Mouse (Mus musculus) lung, embryonic 14.5 days (tissue): Measurements from ENCODE around the gene Tacc2. TPM values are rescaled to one million over a fixed set of nuclear protein-coding genes. Genes with fewer than 3 reads are reported as not detected.
A peak's percentile ranks its signal among the peaks of the same experiment; 100 is the strongest.

Source experiments
- ATAC-seq: fragments of 200-750 bp; cut with Nextera tagmentation; 2 replicates; pipeline ENCODE4 v1.8.0; 2017; ENCODE audit warnings: mild to moderate bottlenecking, moderate TSS enrichment, moderate library complexity; ENCODE audit not compliant: insufficient read depth
- DNase-seq: peaks from one replicate; pipeline ENCODE4 v3.0.0-alpha.2; 2015
- H3K27ac ChIP-seq: fragments of 300-500 bp; sonication (generic); 2 replicates; pipeline ENCODE4 v1.5.1; 2014; ENCODE audit warnings: low read depth, mild to moderate bottlenecking, moderate library complexity
- H3K27me3 ChIP-seq: fragments of 300-500 bp; sonication (generic); 2 replicates; pipeline ENCODE4 v1.6.1; 2014; ENCODE audit warnings: low read length, control low read depth; ENCODE audit not compliant: insufficient read depth
- H3K36me3 ChIP-seq: fragments of 300-500 bp; sonication (generic); 2 replicates; pipeline ENCODE4 v1.6.1; 2014; ENCODE audit warnings: control low read depth; ENCODE audit not compliant: insufficient read depth
- H3K4me1 ChIP-seq: fragments of 300-500 bp; sonication (generic); 2 replicates; pipeline ENCODE4 v1.6.1; 2014; ENCODE audit warnings: antibody characterized with exemption, control low read depth; ENCODE audit not compliant: insufficient read depth
- H3K4me2 ChIP-seq: fragments of 300-500 bp; sonication (generic); 2 replicates; pipeline ENCODE4 v1.6.1; 2014; ENCODE audit warnings: mild to moderate bottlenecking
- H3K4me3 ChIP-seq: fragments of 300-500 bp; sonication (generic); 2 replicates; pipeline ENCODE4 v1.5.1; 2014; ENCODE audit warnings: low read depth, low read length
- H3K9ac ChIP-seq: fragments of 300-500 bp; sonication (generic); 2 replicates; pipeline ENCODE4 v1.6.1; 2014
- H3K9me3 ChIP-seq: fragments of 300-500 bp; sonication (generic); 2 replicates; pipeline ENCODE4 v1.6.1; 2016; ENCODE audit warnings: low read depth, low read length, control low read depth
- CTCF ChIP-seq: IDR thresholded peaks from 2 replicates; pipeline ENCODE4 v1.5.1; 2016; ENCODE audit warnings: antibody characterized with exemption, low read depth
- WGBS: fragments of 180-500 bp; shearing (Covaris S2); extraction: QIAGEN DNeasy Blood & Tissue Kit; methylation state at CpG from one replicate; pipeline ENCODE4 v1.1.7; 2014; 5-methylcytosine and 5-hydroxymethylcytosine counted together
- polyA plus RNA-seq: library from polyadenylated mRNA; unstranded; fragments of >200 nt; fragmentation: Nextera tagmentation; extraction: Ambion mirVana; gene quantifications from 2 replicates; pipeline ENCODE4 v1.2.1, GENCODE M21; 2014

Gene Tacc2
- polyA plus RNA-seq, 1 experiment from 2014 or later = 32.6 TPM

GRCm38 (mm10) chr7:130812407-130812806 lies 235.2 kb downstream of the Tacc2 start:
- ATAC-seq (no peak), DNase-seq (no peak)
- no peaks in the 10 kb centered on the region for H3K9me3 ChIP-seq
- no peaks in the 10 kb centered on the region for H3K27me3 ChIP-seq
- no peaks in the 10 kb centered on the region for H3K4me1 ChIP-seq
- 41% methylated on average over 16 of the region's 16 CpGs for WGBS
- no peak overlapping the region for H3K27ac ChIP-seq
- no peaks in the 10 kb centered on the region for H3K36me3 ChIP-seq
- H3K4me2 ChIP-seq = peak overlapping the region; percentile 35; the same call in 1 of the 2 replicates
- H3K9ac ChIP-seq = no peak overlapping the region
- no peak overlapping the region for H3K4me3 ChIP-seq
- TF ChIP-seq CTCF = no peak

Other genes with a start within 250 kb of the Tacc2 start
- 70.6 and 72.9 TPM in 2 replicates for gene Ate1, start 57.1 kb upstream of the Tacc2 start, polyA plus RNA-seq
- 185 and 192 TPM in 2 replicates for gene Nsmce4a, start 4.3 kb upstream of the Tacc2 start, polyA plus RNA-seq
- gene Btbd16, start 196.6 kb downstream of the Tacc2 start, polyA plus RNA-seq = not detected in 2 replicates